Mouse (Mus musculus) hindbrain, embryonic 10.5 days (tissue): ENCODE measurements around the gene Cluh. TPM values are rescaled to one million over a fixed set of nuclear protein-coding genes. Genes with fewer than 3 reads are reported as not detected.

ENCODE experiments used
- polyA plus RNA-seq: library from polyadenylated mRNA; unstranded; fragments of >200 nt; fragmentation: Nextera tagmentation; extraction: Ambion mirVana; gene quantifications from 2 replicates; pipeline ENCODE4 v1.2.1, GENCODE M21; 2016

The Cluh gene
- polyA plus RNA-seq, 1 experiment from 2014 or later = 24.7 TPM

Other genes with a start within 250 kb of the Cluh start
- 1.5 and 1.6 TPM in 2 replicates for gene Rap1gap2, start 38.6 kb upstream of the Cluh start, polyA plus RNA-seq
- 0.61 and 1.2 TPM in 2 replicates for gene Ccdc92b, start 29.9 kb upstream of the Cluh start, polyA plus RNA-seq
- 49.5 and 54.0 TPM in 2 replicates for gene Pafah1b1, start 75.2 kb downstream of the Cluh start, polyA plus RNA-seq
- gene Mettl16, start 121.3 kb downstream of the Cluh start, polyA plus RNA-seq = 47.5 and 70.2 TPM in 2 replicates
- gene Mnt, start 181.4 kb downstream of the Cluh start, polyA plus RNA-seq = 5.4 and 7.4 TPM in 2 replicates
- gene Sgsm2, start 247.6 kb downstream of the Cluh start, polyA plus RNA-seq = 7.8 and 10.7 TPM in 2 replicates
- gene Tsr1, start 248.6 kb downstream of the Cluh start, polyA plus RNA-seq = 35.9 and 47.5 TPM in 2 replicates